Mouse (Mus musculus) stomach, postnatal 0 days (tissue): ENCODE data around the gene Rfc4. TPM values are rescaled to one million over a fixed set of nuclear protein-coding genes. Genes with fewer than 3 reads are reported as not detected.

Source experiments
- ATAC-seq: fragments of 200-750 bp; cut with Nextera tagmentation; 2 replicates; pipeline ENCODE4 v1.8.0; 2017; ENCODE audit not compliant: low FRiP score, low TSS enrichment
- DNase-seq: peaks from one replicate; pipeline ENCODE4 v3.0.0-alpha.2; 2016; ENCODE audit warnings: low spot score
- H3K27ac ChIP-seq: fragments of 300-500 bp; sonication (generic); replicated peaks from 2 replicates; pipeline ENCODE4 v1.5.1; 2014; ENCODE audit warnings: mild to moderate bottlenecking, control low read depth
- H3K27me3 ChIP-seq: fragments of 300-500 bp; sonication (generic); 2 replicates; pipeline ENCODE4 v1.6.1; 2014; ENCODE audit warnings: low read length; ENCODE audit not compliant: control insufficient read depth, insufficient read depth
- H3K36me3 ChIP-seq: fragments of 300-500 bp; sonication (generic); 2 replicates; pipeline ENCODE4 v1.6.1; 2014; ENCODE audit warnings: low read length, mixed read lengths; ENCODE audit not compliant: control insufficient read depth, insufficient read depth
- H3K4me1 ChIP-seq: fragments of 300-500 bp; sonication (generic); replicated peaks from 2 replicates; pipeline ENCODE4 v1.6.1; 2014; ENCODE audit warnings: antibody characterized with exemption; ENCODE audit not compliant: control insufficient read depth, insufficient read depth
- H3K4me2 ChIP-seq: fragments of 300-500 bp; sonication (generic); replicated peaks from 2 replicates; pipeline ENCODE4 v1.6.1; 2014; ENCODE audit warnings: low read depth, mild to moderate bottlenecking, control low read depth, moderate library complexity
- H3K4me3 ChIP-seq: fragments of 300-500 bp; sonication (generic); 2 replicates; pipeline ENCODE4 v1.5.1; 2014; ENCODE audit warnings: low read depth, low read length, control low read depth
- H3K9ac ChIP-seq: fragments of 300-500 bp; sonication (generic); 2 replicates; pipeline ENCODE4 v1.6.1; 2014; ENCODE audit warnings: mild to moderate bottlenecking, low read length, control low read depth, mixed read lengths
- H3K9me3 ChIP-seq: fragments of 300-500 bp; sonication (generic); 2 replicates; pipeline ENCODE4 v1.6.1; 2016; ENCODE audit warnings: low read length; ENCODE audit not compliant: control insufficient read depth
- CTCF ChIP-seq: IDR thresholded peaks from 2 replicates; pipeline ENCODE4 v1.5.1; 2016; ENCODE audit warnings: antibody characterized with exemption, low read depth, mild to moderate bottlenecking, moderate library complexity
- EP300 ChIP-seq: optimal IDR thresholded peaks from 2 replicates; pipeline ENCODE3; 2016; ENCODE audit warnings: antibody characterized with exemption
- WGBS: fragments of 180-500 bp; shearing (Covaris S2); extraction: QIAGEN DNeasy Blood & Tissue Kit; methylation state at CpG from one replicate; pipeline ENCODE4 v1.1.7; 2014; 5-methylcytosine and 5-hydroxymethylcytosine counted together
- polyA plus RNA-seq: library from polyadenylated mRNA; unstranded; fragments of >200 nt; fragmentation: Nextera tagmentation; extraction: Ambion mirVana; gene quantifications from 2 replicates; pipeline ENCODE4 v1.2.1, GENCODE M21; 2015

Rfc4 gene
- polyA plus RNA-seq, 1 experiment from 2014 or later: 38.0 TPM

DNA sequence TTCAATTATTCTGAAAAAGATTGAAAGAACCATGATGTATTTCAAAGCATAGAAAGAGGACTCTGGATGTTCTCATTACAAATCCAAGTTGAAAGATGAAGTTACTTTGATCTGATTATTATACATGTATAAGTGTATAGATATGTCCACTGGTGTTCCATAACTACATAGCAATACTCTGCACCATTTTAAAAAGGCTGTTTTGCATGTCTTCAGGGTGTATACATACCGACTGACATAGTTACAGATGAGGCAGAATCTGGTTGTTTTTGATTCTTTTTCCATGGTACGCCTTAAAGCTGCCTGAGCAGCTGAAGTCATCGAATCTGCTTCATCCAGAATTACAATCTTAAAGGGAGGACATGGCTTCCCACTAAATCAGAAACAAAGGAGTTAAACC lies 12.1 kb downstream of the Rfc4 start:
- H3K36me3 ChIP-seq: peaks cover 17% of the 10 kb centered on the region
- WGBS: 66% methylated on average over 3 of the region's 3 CpGs

DNA sequence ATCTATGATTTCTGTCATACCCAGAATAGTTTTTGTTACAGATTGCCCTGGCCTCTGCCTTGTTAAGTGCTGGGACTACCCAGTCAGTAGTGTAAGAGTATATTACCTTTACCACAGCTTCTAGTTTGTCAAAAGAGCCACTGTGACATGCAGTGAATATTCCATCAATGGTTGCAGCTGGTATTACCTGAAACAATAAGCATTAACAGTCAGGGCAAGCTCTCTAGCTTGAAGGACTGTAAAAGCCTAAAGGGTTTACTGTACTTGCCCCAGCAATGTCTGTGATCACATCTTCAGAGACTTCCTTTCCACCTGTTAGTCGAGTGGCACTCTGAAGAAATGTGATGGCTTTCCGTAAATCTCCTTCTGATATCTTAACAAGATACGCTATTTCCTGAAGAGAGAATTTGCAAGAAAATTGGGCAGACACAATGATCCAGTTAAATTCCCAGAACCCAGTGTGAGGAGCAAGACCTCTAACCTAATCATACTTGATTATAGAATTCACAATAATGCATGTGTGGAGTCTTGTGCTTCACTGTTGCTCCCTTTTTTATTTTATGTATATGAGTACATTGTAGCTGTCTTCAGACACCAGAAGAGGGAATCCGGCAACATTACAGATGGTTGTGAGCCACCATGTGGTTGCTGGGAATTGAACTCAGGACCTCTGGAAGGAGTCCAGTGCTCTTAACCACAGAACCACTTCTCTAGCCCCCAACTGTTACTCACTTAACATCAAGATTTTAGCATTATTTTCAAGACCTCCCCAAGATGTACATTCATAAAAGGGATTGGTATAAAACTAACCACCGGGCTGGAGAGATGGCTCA lies 13.0 kb downstream of the Rfc4 start:
- TF ChIP-seq CTCF: no peak
- no peak for TF ChIP-seq EP300
- peak; percentile 52; the same call in 1 of the 2 replicates for ATAC-seq

More for the DNA sequence above, 12.1 kb downstream of the Rfc4 start:
- no peak for TF ChIP-seq EP300
- no peak for TF ChIP-seq CTCF
- ATAC-seq (no peak), DNase-seq (no peak)
- Histone ChIP-seq H3K4me3 (no peak overlapping the region), H3K9ac (no peak overlapping the region), H3K4me1 (no peaks in the 10 kb centered on the region), H3K9me3 (no peaks in the 10 kb centered on the region), H3K27ac (no peak overlapping the region), H3K4me2 (no peak overlapping the region), H3K27me3 (no peaks in the 10 kb centered on the region)

DNA sequence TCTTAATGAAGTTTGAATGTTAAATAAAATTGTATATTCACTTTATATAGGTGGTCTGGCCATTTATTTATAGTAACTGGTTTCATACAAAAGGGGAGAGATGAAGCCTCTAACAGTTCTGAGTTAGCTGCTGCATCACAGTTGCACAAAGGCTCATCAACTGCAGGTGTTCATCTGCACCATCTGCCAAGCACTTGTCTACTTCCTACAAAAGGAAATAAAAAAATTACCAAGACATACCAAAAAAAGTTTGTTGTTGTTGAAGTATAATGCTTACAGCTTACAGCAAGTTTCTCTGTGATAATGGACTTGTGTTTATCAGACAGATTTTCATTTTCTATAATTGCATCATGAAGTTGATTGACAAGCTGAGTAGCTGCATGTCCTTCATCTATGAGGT lies 13.6 kb downstream of the Rfc4 start:
- TF ChIP-seq CTCF (no peak), EP300 (no peak)
- Histone ChIP-seq H3K4me1 (no peaks in the 10 kb centered on the region), H3K4me2 (no peak overlapping the region), H3K9ac (no peak overlapping the region), H3K36me3 (peaks cover 17% of the 10 kb centered on the region), H3K27ac (no peak overlapping the region), H3K4me3 (no peak overlapping the region), H3K27me3 (no peaks in the 10 kb centered on the region), H3K9me3 (no peaks in the 10 kb centered on the region)
- DNase-seq (no peak), ATAC-seq (no peak)

More for the DNA sequence above, 13.0 kb downstream of the Rfc4 start:
- H3K27me3 ChIP-seq: no peaks in the 10 kb centered on the region
- H3K36me3 ChIP-seq: peaks cover 17% of the 10 kb centered on the region
- WGBS: 54% methylated on average over 5 of the region's 5 CpGs
- H3K4me3 ChIP-seq: no peak overlapping the region
- H3K27ac ChIP-seq: no peak overlapping the region
- no peaks in the 10 kb centered on the region for H3K9me3 ChIP-seq
- no peaks in the 10 kb centered on the region for H3K4me1 ChIP-seq
- no peak overlapping the region for H3K9ac ChIP-seq
- no peak for DNase-seq
- no peak overlapping the region for H3K4me2 ChIP-seq

DNA sequence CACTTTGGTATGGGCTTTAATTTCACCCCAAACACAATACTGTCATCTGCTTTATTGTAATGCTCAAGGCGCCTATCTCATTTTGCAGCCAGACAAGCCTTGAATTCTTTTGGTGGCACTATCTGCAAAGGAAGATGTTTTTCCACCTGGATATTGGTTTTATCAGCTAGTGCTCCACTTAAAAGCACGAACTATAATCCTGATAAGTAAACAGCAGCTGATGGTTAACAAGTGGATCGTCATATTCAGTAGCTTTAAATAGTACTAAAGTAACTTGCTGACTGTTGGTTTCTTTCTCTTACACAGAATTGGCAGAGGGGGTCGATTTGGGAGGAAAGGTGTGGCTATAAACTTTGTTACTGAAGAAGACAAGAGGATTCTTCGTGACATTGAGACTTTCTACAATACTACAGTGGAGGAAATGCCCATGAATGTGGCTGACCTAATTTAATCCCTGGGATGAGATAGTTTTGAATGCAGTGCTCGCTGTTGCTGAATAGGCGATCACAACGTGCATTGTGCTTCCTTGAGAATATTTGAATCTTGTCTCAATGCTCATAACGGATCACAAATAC lies 14.6 kb downstream of the Rfc4 start:
- DNase-seq (no peak), ATAC-seq (no peak)
- Histone ChIP-seq H3K4me3 (no peak overlapping the region), H3K36me3 (peaks cover 16% of the 10 kb centered on the region), H3K27ac (no peak overlapping the region), H3K9ac (no peak overlapping the region), H3K9me3 (no peaks in the 10 kb centered on the region), H3K4me1 (no peaks in the 10 kb centered on the region), H3K27me3 (no peaks in the 10 kb centered on the region), H3K4me2 (no peak overlapping the region)
- TF ChIP-seq CTCF (no peak), EP300 (no peak)
- 37% methylated on average over 9 of the region's 9 CpGs for WGBS

DNA sequence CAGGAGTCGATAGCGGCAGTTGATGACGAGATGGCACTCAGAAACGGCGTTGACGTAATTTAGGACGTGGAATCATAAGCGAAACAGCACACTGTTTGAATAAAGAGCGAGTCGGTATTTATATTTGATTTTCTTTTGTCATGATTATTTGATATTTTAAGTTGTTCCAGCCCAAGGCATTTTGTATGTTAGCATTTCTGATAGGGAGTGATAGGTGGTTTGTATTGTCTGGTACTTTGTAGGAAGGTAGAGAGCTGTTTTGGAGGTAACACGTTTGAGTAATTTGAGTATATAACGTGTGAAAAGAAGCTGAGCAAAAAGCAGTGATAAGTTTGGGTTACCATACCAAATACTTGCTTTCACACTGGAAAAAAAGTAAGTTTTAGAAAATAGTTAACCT lies 15.2 kb downstream of the Rfc4 start:
- Histone ChIP-seq H3K27ac (no peak overlapping the region), H3K9ac (no peak overlapping the region), H3K36me3 (peaks cover 15% of the 10 kb centered on the region), H3K4me2 (no peak overlapping the region), H3K4me1 (no peaks in the 10 kb centered on the region), H3K27me3 (no peaks in the 10 kb centered on the region), H3K4me3 (no peak overlapping the region), H3K9me3 (no peaks in the 10 kb centered on the region)
- WGBS: 52% methylated on average over 12 of the region's 12 CpGs
- TF ChIP-seq CTCF (no peak), EP300 (no peak)
- no peak for DNase-seq
- ATAC-seq: no peak
